Mouse (Mus musculus) embryonic facial prominence, embryonic 13.5 days (tissue): ENCODE results near the gene Mcam. TPM values are rescaled to one million over a fixed set of nuclear protein-coding genes. Genes with fewer than 3 reads are reported as not detected.

ENCODE experiments used
- ATAC-seq: fragments of 200-750 bp; cut with Nextera tagmentation; 2 replicates; pipeline ENCODE4 v1.8.0; 2017; ENCODE audit warnings: low read depth; ENCODE audit not compliant: insufficient number of reproducible peaks, insufficient read depth, low FRiP score, low TSS enrichment
- H3K27ac ChIP-seq: fragments of 300-500 bp; sonication (generic); 2 replicates; pipeline ENCODE4 v1.5.1; 2015; ENCODE audit warnings: moderate library complexity, mild to moderate bottlenecking, inconsistent platforms
- H3K27me3 ChIP-seq: fragments of 300-500 bp; sonication (generic); 2 replicates; pipeline ENCODE4 v1.6.1; 2015; ENCODE audit warnings: mild to moderate bottlenecking, inconsistent platforms
- H3K36me3 ChIP-seq: fragments of 300-500 bp; sonication (generic); 2 replicates; pipeline ENCODE4 v1.6.1; 2015; ENCODE audit warnings: mild to moderate bottlenecking, inconsistent platforms
- H3K4me1 ChIP-seq: fragments of 300-500 bp; sonication (generic); 2 replicates; pipeline ENCODE4 v1.6.1; 2015; ENCODE audit warnings: inconsistent platforms
- H3K4me2 ChIP-seq: fragments of 300-500 bp; sonication (generic); 2 replicates; pipeline ENCODE4 v1.6.1; 2015; ENCODE audit warnings: moderate library complexity, mild to moderate bottlenecking, inconsistent platforms
- H3K4me3 ChIP-seq: fragments of 300-500 bp; sonication (generic); 2 replicates; pipeline ENCODE4 v1.5.1; 2015; ENCODE audit warnings: mild to moderate bottlenecking, inconsistent platforms
- H3K9ac ChIP-seq: fragments of 300-500 bp; sonication (generic); 2 replicates; pipeline ENCODE4 v1.6.1; 2015; ENCODE audit warnings: mild to moderate bottlenecking, inconsistent platforms
- H3K9me3 ChIP-seq: fragments of 300-500 bp; sonication (generic); 2 replicates; pipeline ENCODE4 v1.6.1; 2016; ENCODE audit warnings: inconsistent platforms
- WGBS: fragments of 180-500 bp; shearing (Covaris S2); methylation state at CpG from one replicate; pipeline ENCODE4 v1.1.7; 2015; ENCODE audit warnings: mixed read lengths; 5-methylcytosine and 5-hydroxymethylcytosine counted together
- polyA plus RNA-seq: library from polyadenylated mRNA; unstranded; fragments of >200 nt; fragmentation: Nextera tagmentation; extraction: Ambion mirVana; gene quantifications from 2 replicates; pipeline ENCODE4 v1.2.1, GENCODE M21; 2015

Mcam gene
- 25.6 and 28.9 TPM in 2 replicates for polyA plus RNA-seq

DNA sequence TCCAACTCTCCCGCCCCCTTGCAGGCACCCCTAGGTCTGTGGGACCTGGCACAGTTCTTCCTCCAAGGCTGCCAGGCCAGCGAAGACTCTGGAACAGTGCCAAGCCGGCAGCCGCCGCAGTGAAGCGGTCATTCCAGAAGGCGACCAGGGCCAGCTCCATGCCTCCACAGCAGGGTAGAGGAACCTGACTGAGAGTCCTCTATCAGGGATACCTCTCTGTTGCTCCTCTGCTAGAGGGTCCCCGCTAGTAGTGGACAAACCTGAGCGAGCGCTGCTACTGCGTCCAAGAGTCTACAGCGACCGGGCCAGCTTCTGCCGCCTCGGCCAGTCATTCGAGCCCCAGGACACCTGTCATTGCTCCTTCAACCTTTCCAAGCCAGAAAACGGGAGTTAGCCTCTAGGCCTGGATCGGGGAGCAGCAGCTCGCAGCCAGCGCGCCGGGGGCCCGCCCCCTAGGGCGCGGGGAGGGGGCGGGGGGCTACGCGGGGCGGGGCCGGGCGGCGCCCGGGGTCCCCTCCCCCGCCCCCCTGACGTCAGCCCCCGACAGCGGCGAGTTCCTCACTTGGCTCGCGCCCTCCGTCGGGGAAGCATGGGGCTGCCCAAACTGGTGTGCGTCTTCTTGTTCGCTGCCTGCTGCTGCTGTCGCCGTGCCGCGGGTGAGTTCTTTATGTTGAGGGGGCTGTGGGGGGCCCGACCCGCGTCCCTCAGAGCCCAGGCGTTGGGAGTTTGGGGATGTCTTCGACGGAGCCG lies at the start of gene Mcam:
Gene Mcam, plus strand, starts transcription at position 369 of the 750 bp plus-strand sequence.
- ATAC-seq: peak; percentile 29; the same call in 1 of the 2 replicates
- peaks cover 15% of the 10 kb centered on the region for H3K36me3 ChIP-seq
- peak within 1 kb of the TSS; percentile 77 for H3K9ac ChIP-seq
- H3K27me3 ChIP-seq: peaks cover 43% of the 10 kb centered on the region
- H3K4me1 ChIP-seq: peaks cover 55% of the 10 kb centered on the region
- 1% methylated on average over 38 of the region's 55 CpGs for WGBS
- H3K4me2 ChIP-seq: peak within 1 kb of the TSS; percentile 83
- no peaks in the 10 kb centered on the region for H3K9me3 ChIP-seq
- peak within 1 kb of the TSS; percentile 67 for H3K4me3 ChIP-seq
- peak within 1 kb of the TSS; percentile 68 for H3K27ac ChIP-seq

GRCm38 (mm10) chr9:44084659-44085229 lies 49.5 kb upstream of the Mcam start:
- under 1% methylated on average over 62 of the region's 62 CpGs for WGBS
- Histone ChIP-seq H3K9ac (peak overlapping the region; percentile 82), H3K4me1 (peaks cover 64% of the 10 kb centered on the region), H3K9me3 (no peaks in the 10 kb centered on the region), H3K36me3 (no peaks in the 10 kb centered on the region), H3K27me3 (peaks cover 56% of the 10 kb centered on the region), H3K4me3 (peak overlapping the region; percentile 64), H3K4me2 (peak overlapping the region; percentile 98), H3K27ac (no peak overlapping the region)
- ATAC-seq: no peak; the same call in 1 of the 2 replicates

DNA sequence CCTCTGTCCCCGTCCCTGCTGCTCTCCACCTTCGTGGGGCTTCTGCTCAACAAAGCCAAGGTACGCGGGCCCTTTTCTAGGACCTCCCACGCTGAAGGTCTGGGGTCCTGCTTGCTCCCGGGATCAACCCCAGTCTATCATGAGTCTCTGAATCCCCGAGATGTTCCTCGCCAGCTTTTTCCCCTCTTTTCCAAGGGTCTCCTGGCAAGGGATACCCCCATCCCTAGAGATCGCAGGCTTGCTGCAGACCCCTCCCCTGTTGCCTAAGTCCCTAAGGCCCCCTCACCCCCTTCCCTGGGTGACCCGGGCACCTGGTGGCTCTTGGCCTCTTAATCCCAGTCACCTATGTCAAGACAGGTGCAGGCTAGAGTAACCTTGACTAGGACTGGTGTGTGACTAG lies 49.0 kb upstream of the Mcam start:
- 2% methylated on average over 10 of the region's 10 CpGs for WGBS
- ATAC-seq: no peak
- Histone ChIP-seq H3K4me3 (peak overlapping the region; percentile 64), H3K4me2 (peak overlapping the region; percentile 98), H3K36me3 (no peaks in the 10 kb centered on the region), H3K27me3 (peaks cover 56% of the 10 kb centered on the region), H3K27ac (no peak overlapping the region), H3K4me1 (peaks cover 68% of the 10 kb centered on the region), H3K9me3 (no peaks in the 10 kb centered on the region), H3K9ac (peak overlapping the region; percentile 82)

- Histone ChIP-seq H3K4me1 (peaks cover 66% of the 10 kb centered on the region), H3K4me3 (peak overlapping the region; percentile 64), H3K27ac (no peak overlapping the region), H3K4me2 (peak overlapping the region; percentile 98), H3K9ac (no peak overlapping the region), H3K27me3 (peaks cover 56% of the 10 kb centered on the region), H3K36me3 (peaks cover 2% of the 10 kb centered on the region; the same call in 1 of the 2 replicates), H3K9me3 (no peaks in the 10 kb centered on the region)
- ATAC-seq: no peak
- WGBS: 68% methylated on average over 15 of the region's 15 CpGs
These were observed 48.3 kb upstream of the Mcam start for GRCm38 (mm10) chr9:44085741-44086665.

DNA sequence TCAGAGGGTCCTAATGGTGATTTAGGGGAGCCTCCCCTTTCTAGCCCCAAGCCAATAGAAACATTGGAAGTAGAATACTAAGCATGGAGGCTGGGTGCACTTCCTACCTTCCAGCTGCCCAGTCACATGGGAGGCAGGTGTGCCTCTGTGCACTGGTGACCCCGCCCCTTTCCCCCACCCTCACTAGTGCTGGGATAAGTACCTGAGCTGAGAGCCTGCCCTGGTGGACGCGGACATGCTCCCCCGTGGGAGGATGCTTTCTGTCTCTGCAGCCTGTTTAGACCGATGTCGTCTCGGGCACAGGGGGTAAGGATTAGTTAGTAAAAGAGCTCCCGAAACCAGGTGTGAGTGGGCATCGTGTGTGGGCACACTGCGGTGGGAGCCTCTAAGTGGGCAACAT lies 47.3 kb upstream of the Mcam start:
- no peak for ATAC-seq
- WGBS: 39% methylated on average over 10 of the region's 10 CpGs

DNA sequence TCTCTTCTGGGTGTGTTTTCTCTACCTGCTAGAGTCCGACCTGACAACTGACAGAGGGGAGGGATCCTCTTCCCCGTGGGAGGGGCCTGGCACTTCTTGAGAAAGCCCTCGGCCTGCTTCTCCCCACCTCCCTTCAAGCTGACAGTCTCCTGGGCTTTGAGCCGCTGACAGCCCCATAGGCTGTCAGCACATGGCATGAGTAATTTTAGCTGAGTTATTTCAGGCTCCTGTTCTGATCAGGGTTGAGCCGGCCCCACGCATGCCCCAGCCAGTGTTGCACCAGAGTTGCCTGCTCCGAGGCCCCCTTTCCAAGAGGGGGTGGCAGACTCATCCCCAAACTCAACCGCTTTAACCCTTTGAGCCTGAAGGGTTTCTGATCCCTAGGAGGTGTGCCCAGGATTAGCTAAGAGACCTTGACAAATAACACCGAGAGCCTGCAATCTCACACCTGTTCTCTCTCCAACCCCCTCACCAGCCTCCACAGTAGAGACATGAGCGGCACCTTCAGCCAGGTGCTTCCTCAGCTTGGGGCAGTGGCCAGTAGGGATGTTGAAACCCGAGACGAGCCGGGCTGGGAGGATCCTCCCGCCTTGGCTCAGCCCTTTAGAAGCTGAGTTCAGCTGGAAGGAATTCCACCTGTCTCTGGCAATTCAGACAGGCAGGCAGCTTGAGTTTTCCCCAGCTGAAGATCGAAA lies 46.4 kb upstream of the Mcam start:
- Histone ChIP-seq H3K9me3 (no peaks in the 10 kb centered on the region), H3K9ac (peak overlapping the region; percentile 27; the same call in 1 of the 2 replicates), H3K27ac (0 out of 2 replicates have a peak overlapping the region, but pooled peaks have one; percentile 11), H3K27me3 (peaks cover 52% of the 10 kb centered on the region), H3K4me2 (peak overlapping the region; percentile 34), H3K4me1 (peaks cover 63% of the 10 kb centered on the region), H3K4me3 (no peak overlapping the region), H3K36me3 (peaks cover 16% of the 10 kb centered on the region)
- ATAC-seq: 0 out of 2 replicates have a peak, but pooled peaks have one; percentile 27
- 4% methylated on average over 15 of the region's 15 CpGs for WGBS

More for the DNA sequence above, 47.3 kb upstream of the Mcam start:
- no peak overlapping the region for H3K27ac ChIP-seq
- H3K36me3 ChIP-seq: peaks cover 9% of the 10 kb centered on the region
- H3K9me3 ChIP-seq: no peaks in the 10 kb centered on the region
- peak overlapping the region; percentile 34; the same call in 1 of the 2 replicates for H3K4me2 ChIP-seq
- peaks cover 63% of the 10 kb centered on the region for H3K4me1 ChIP-seq
- peaks cover 56% of the 10 kb centered on the region for H3K27me3 ChIP-seq
- H3K9ac ChIP-seq: no peak overlapping the region
- no peak overlapping the region for H3K4me3 ChIP-seq

DNA sequence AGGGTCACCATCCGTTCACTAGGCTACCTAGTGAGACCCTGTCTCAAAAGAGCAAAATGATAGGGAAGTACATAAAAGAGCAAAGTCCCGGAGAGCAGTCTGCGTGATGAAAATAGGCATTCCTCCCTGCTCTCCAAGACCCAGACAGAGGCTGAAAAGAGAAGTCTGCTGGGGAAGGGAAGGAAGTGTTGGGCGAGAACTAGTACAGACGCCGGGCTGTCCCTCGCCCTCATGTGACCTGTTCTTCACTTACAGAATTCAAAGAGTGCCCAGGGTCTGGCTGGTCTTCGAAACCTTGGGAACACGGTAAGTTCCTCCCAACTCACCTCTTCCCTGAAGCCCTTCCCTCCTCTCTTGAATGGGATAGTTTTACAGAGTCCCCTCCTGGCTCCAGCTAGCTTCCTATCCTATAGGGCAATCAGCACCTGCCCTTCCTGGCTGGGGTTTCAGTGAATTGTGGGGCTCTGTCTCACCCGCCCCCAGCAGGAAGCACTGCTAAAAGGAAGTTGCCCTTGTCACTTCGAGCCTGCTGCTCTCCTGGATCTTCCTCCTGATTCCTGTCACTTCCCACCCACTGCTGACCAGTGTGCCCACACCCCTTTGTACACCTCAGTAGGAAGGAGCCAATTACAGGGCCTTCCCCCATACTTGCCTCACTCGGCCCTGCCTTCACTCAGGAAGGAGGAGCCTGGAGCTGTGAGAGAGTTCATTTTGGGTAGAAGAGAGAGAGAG lies 45.2 kb upstream of the Mcam start:
- no peak overlapping the region for H3K27ac ChIP-seq
- no peak overlapping the region for H3K4me2 ChIP-seq
- H3K9me3 ChIP-seq: no peaks in the 10 kb centered on the region
- no peak for ATAC-seq
- peaks cover 56% of the 10 kb centered on the region for H3K4me1 ChIP-seq
- no peak overlapping the region for H3K4me3 ChIP-seq
- H3K27me3 ChIP-seq: peaks cover 41% of the 10 kb centered on the region
- WGBS: 61% methylated on average over 12 of the region's 12 CpGs
- no peak overlapping the region for H3K9ac ChIP-seq
- peaks cover 23% of the 10 kb centered on the region for H3K36me3 ChIP-seq

- no peak for ATAC-seq
- H3K27me3 ChIP-seq: peaks cover 8% of the 10 kb centered on the region; the same call in 1 of the 2 replicates
- WGBS: 34% methylated on average over 24 of the region's 24 CpGs
- no peak overlapping the region for H3K9ac ChIP-seq
- peak overlapping the region; percentile 17; the same call in 1 of the 2 replicates for H3K4me2 ChIP-seq
- peaks cover 23% of the 10 kb centered on the region for H3K4me1 ChIP-seq
- H3K9me3 ChIP-seq: no peaks in the 10 kb centered on the region
- no peak overlapping the region for H3K27ac ChIP-seq
- peaks cover 23% of the 10 kb centered on the region for H3K36me3 ChIP-seq
- H3K4me3 ChIP-seq: no peak overlapping the region
These were observed 40.4 kb upstream of the Mcam start for GRCm38 (mm10) chr9:44093612-44094503.

- Histone ChIP-seq H3K27ac (no peak overlapping the region), H3K9me3 (no peaks in the 10 kb centered on the region), H3K4me3 (no peak overlapping the region), H3K4me2 (no peak overlapping the region), H3K36me3 (peaks cover 23% of the 10 kb centered on the region), H3K9ac (no peak overlapping the region), H3K27me3 (no peaks in the 10 kb centered on the region), H3K4me1 (peaks cover 15% of the 10 kb centered on the region)
- WGBS: 83% methylated on average over 3 of the region's 3 CpGs
- ATAC-seq: no peak
These were observed 39.5 kb upstream of the Mcam start for GRCm38 (mm10) chr9:44094737-44095136.
